Mouse (Mus musculus) induced T-regulatory cell, adult 2 months (primary cell): Measurements from ENCODE around the gene Trio.

ENCODE experiments used
- DNase-seq: peaks from one replicate; pipeline ENCODE4 v3.0.0-alpha.2; 2012; ENCODE audit warnings: low read depth

Trio gene

GRCm38 (mm10) chr15:27923280-27923986 lies 102.2 kb downstream of the Trio start:
- DNase-seq, result peak; percentile 92

DNA sequence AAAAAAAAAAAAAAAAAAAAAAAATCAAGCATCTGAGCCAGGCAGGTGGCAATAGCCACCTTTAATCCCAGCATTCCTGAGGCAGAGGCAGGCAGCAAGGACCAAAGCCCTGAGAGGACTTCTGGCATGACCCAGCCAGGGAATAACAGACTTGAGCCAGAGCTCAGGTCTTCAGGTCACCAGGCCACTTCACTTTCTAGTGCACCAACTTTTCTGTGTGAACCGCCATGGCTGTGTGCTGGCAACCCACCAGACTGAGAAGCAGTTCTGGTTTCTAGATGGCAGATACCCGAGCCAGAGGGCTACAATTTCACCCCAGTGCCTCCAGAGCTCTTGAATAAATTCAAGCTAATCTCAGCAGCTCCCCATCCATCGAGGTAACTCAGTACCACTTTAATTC lies 104.9 kb downstream of the Trio start:
- DNase-seq, result no peak

DNA sequence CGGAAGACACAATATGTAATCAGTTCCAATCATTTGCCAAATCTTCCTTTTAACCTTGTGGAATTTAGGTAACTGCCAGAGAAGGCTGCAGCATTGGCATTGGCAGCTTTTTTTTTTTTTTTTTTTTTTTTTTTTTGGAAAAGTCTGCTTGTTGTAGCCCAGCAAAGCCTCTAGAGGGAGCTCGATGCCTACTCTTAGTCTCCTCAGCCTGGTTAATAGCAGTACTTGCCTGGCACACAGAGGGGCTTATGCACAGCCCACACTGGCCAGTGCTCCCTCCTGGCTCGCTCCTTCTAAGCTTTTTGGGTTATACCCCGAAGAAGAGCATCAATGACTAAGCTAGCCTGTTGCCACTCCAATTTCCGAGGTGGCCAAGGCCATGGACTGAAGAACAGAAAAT lies 106.1 kb downstream of the Trio start:
- peak; percentile 83 for DNase-seq

GRCm38 (mm10) chr15:27918798-27919197 lies 106.8 kb downstream of the Trio start:
- no peak for DNase-seq

DNA sequence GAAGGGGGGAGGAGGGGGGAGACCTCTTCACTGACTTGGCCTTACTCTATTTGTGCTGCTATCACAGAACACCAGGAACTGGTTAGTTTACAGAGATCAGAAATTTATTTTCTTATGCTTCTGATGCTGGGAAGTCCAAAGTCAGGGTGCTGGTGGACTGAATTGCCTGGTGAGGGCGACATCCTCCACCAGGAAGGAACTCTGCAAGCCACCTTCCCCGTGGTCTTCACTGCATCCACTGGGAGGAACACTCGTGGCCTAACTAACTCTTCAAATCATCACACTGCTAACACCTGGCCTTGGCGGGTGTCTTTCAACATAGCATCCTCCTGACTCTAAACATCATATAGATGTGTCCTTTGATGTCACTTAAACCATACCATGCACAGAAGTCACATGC lies 109.4 kb downstream of the Trio start:
- no peak for DNase-seq

DNA sequence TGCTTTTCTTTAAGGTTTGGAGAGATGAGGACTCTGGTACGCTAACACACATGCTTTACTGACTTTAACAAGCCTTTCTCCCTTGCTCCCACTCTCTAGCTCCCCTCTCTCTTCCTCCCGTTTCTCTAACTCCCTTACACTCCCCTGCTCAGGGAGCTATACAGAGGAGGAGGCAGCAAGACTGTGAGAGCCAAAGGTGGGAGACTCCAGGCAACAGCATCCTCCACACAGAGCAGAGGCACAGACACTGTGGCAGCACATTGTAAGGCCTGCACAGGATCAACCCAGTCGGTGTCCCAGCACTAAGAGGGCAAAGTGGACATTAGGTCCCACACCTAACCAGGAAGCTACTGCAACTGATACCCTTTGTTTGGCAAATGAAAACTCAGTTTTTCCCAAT lies 112.6 kb downstream of the Trio start:
- no peak for DNase-seq

GRCm38 (mm10) chr15:27911196-27911595 lies 114.5 kb downstream of the Trio start:
- DNase-seq, result no peak

GRCm38 (mm10) chr15:27910179-27910578 lies 115.5 kb downstream of the Trio start:
- DNase-seq, result no peak

- no peak for DNase-seq
Observed at GRCm38 (mm10) chr15:27907649-27908048, 118.0 kb downstream of the Trio start.

- DNase-seq, result no peak
Observed at GRCm38 (mm10) chr15:27906409-27906808, 119.2 kb downstream of the Trio start.

GRCm38 (mm10) chr15:27905341-27905740 lies 120.3 kb downstream of the Trio start:
- DNase-seq, result no peak

GRCm38 (mm10) chr15:27904346-27905005 lies 121.2 kb downstream of the Trio start:
- no peak for DNase-seq

DNA sequence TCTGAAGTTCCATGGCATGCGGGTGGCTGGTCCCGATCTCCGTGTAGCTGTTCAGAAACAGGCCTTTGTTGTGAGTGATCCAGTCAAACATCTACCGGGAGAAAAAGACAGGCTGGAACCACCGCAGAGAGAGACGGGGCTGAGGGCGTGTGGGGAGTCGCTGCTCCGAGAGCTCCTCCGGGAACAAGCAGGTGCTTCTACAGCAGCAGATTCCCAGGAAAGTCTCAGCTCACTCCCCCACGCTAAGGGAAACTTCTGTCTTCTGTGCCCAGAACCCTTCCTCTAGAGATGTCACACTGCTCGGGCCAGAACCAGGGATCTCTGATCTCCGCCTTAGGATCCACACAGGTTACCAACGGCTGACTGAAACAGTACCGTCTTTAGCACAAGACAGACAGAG lies 124.4 kb downstream of the Trio start:
- DNase-seq, result no peak

- DNase-seq, result no peak
Observed at GRCm38 (mm10) chr15:27898795-27899406, 126.7 kb downstream of the Trio start.

- no peak for DNase-seq
Observed at GRCm38 (mm10) chr15:27894112-27894511, 131.5 kb downstream of the Trio start.

GRCm38 (mm10) chr15:27892029-27892428 lies 133.6 kb downstream of the Trio start:
- no peak for DNase-seq

DNA sequence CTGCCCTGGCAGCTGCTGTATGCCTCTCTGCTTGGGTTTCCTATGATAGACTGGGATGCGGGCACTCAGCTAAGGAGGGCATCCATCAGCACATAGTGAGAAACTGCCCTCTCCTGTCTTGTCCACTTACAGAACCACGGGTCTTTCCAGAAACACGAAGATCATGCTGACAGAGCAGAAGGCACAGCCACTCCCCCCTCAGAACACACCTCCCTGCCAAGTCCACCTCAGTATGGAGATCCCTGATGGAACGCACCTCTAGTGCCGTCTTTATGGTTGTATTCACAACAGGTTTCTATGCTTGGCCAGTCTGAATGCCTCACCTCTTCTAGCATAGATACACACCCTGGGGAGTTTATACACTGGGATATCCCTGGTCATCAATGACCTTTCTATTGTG lies 135.0 kb downstream of the Trio start:
- DNase-seq, result no peak

GRCm38 (mm10) chr15:27888153-27888552 lies 137.5 kb downstream of the Trio start:
- DNase-seq, result no peak

GRCm38 (mm10) chr15:27886992-27887391 lies 138.7 kb downstream of the Trio start:
- peak; percentile 29 for DNase-seq

DNA sequence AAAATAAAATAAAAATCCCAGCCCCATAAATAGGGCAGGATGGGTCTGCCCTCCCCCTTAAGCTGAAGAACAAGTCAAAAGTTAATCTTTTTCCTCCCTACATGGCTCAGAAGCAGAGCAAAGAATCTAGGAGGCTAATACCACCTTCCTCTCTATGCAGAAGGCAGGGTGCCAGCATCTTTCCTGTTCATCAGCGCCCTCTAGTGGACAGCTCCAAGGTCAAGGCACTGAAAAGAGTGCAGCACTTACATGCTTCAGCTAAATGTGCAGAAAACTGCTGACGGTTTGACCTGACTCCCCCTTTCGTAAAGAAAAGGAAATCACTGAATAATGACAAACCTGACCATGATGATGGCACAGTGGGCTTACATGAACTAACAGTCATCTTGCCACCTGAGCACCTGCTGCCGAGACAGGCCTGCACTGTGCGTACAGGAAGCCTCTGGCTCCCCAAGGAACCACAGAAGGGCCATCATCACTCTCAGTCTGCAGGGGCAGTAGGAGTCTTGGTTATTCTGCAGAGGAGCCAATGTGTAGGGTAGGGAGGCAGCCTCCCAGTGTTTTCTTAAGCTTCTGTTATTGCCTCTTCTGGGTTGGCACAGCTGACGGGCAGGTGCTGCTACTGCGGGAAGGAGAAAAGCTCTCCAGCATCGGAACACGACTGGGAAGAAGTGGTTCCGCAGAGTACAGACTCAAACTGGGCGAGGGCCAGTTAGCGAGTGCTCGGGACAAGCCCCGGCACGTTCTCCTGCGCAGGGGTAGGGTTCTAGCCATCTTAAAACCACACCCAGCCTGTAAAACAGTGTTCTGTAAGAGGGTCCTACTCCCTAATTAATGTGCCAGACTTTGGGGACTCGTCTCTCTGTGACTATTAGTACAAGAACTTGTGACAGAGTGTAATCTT lies 141.0 kb downstream of the Trio start:
- DNase-seq, result peak; percentile 88

DNA sequence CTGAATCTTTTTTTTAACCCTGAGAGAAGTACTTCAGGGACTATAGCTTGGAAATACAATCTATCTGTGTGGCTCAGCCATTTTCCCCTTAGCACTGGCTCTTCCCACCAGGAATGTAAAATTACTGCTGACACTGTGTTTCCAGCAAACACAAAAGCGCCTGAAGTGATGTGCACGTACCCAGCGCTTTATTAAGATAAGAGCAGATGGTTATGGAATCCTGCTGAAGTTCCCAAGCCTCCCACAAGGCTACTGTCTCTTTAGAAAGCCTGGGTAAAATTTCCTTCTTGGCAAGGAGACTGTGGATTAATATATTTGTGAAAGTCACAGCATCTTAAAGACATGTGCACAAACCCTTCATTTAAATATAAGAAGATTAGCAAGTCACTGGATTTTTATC lies 141.8 kb downstream of the Trio start:
- DNase-seq, result no peak

- peak; percentile 33 for DNase-seq
Observed at GRCm38 (mm10) chr15:27882898-27883297, 142.8 kb downstream of the Trio start.
